Mouse (Mus musculus): ENCODE results near the gene Itsn1.

DNA sequence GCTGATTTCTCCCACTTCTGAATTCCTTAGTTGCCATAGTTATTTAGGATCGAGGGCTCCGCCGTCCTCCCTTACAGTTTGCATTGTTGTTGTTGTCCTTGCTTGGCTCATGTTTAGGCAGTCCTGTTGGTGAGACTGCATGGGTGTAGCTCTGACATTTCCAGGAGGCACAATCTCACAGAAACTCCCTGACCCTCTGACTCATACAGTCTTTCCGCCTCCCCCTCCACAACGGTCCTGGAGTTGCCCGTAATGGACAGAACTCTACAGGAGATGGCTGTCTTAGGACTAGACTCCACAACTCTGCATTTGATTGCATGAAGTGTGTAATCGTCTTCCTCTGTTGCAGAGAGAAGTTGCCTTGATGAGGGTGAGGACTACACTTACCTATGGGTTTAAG is 65.2 kb downstream of the Itsn1 start:
- TF ChIP-seq CTCF (IDR thresholded peaks at IDR 0.05) (no peak), EP300 (IDR thresholded peaks at IDR 0.05) (no peak)
